Mouse (Mus musculus): ENCODE results near the gene AK157302. TPM values are rescaled to one million over a fixed set of nuclear protein-coding genes. Genes with fewer than 3 reads are reported as not detected.
"Not testable (repeated sequence)": the region's sequence is repeated elsewhere in the genome, so short reads cannot be mapped to it uniquely, and the experiment has no call there.

Gene AK157302
- polyA plus RNA-seq, 1 experiment from 2014 or later, result 0.42 TPM

DNA sequence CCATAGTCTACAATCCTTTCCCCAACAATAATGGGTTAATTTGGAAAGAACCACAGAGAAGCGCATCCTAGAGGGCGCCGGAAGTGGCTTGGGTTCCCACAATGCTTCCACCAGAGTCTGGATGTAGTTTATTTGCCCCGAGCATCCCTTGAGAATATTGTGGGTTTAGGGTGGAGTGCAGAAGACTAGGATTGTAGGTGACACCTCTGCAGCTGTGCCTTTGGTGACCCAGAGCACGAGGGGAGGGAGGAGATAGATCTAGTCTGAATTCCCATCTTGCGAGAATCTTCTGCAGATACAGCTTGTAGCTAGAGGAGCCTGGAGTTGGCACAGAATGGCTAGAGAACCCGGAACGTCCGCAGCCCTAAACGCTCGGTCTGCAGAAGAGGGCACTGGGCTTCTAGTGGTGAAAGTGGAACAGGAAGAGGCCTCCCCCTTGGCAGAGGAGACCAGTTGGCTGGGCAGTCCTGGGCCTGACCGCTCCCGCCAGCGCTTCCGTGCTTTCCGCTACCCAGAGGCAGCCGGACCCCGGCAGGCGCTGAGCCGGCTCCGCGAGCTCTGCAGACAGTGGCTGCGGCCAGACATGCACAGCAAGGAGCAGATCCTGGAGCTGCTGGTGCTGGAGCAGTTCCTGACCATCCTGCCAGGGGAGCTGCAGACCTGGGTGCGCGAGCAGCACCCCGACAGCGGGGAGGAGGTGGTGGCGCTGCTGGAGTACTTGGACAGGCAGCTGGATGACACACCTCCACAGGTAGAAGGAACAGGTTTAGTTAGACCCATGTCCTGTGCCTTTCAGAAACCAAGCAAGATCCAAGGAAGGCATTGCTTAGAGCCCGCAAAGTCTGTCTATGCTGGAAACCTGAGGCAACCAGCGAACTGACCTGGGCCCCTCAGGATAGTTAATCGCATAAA is 16.0 kb upstream of the AK157302 start, which contains the start of the genes Zkscan4 and Gm10065:
Gene Zkscan4 (plus strand): TSS at position 149 of the 912 bp plus-strand sequence.
Gene Gm10065 (minus strand): TSS at position 683 of the 912 bp plus-strand sequence.
- peak; percentile 72 for DNase-seq (ENCODE audit: low spot score)
- 5% methylated on average over 31 of the region's 31 CpGs for WGBS
- H3K27me3 ChIP-seq (ENCODE audit: low read depth, poor library complexity, severe bottlenecking); H3K36me3 ChIP-seq; H3K9me3 ChIP-seq (replicated peaks): not testable (repeated sequence)
- peaks cover 15% of the 10 kb centered on the region for H3K4me1 ChIP-seq
- H3K27ac ChIP-seq (replicated peaks), result peak within 1 kb of the TSS; percentile 83
- H3K4me3 ChIP-seq, result peak within 1 kb of the TSS; percentile 68

DNA sequence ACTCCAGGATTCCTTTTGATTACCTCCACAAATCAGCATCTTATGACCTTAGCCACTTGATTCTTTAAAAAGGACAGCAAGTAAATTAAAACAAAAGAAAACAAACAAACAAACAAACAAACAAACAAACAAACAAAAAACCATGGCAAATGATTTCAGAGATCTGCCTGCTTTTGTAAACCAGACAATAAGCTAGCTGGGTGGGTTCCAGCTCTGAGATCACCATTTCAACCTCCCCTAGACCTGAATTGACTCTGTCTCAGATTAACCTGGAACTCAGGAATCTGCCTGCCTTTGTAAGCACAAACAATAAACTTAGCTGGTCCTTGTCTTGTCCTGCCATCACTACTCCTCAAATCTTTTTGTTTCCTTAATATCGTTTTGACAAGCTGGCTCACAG is 8.1 kb upstream of the AK157302 start:
- Histone ChIP-seq H3K4me3 (no peak overlapping the region), H3K4me1 (no peaks in the 10 kb centered on the region), H3K27me3 (ENCODE audit: low read depth, poor library complexity, severe bottlenecking) (no peaks in the 10 kb centered on the region), H3K27ac (replicated peaks) (no peak overlapping the region), H3K36me3 (peaks cover 27% of the 10 kb centered on the region), H3K9me3 (replicated peaks) (no peaks in the 10 kb centered on the region)
- no peak for DNase-seq (ENCODE audit: low spot score)
- WGBS, result 95% methylated on average over 1 of the region's 1 CpGs

DNA sequence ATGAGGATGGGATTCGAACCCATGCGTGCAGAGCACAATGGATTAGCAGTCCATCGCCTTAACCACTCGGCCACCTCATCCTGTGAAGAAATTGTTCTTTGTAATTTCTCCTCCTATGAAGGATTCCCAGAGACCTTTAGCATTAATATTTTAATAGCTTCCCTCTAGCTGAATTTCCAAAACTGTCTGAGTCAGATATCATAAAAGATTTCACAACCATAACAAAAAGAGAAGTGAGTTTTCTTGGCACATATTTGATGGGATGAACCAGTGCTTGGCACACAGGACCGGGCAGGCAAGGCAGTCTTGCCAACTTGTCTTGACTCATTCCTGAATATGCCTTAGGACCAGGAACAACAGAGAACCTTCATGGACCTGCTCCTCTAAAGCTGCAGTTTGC is 2.2 kb upstream of the AK157302 start:
- no peaks in the 10 kb centered on the region for H3K4me1 ChIP-seq
- no peak overlapping the region for H3K27ac ChIP-seq (replicated peaks)
- DNase-seq (ENCODE audit: low spot score), result no peak
- no peaks in the 10 kb centered on the region for H3K36me3 ChIP-seq
- H3K9me3 ChIP-seq (replicated peaks), result no peaks in the 10 kb centered on the region
- H3K4me3 ChIP-seq, result no peak overlapping the region
- no peaks in the 10 kb centered on the region for H3K27me3 ChIP-seq (ENCODE audit: low read depth, poor library complexity, severe bottlenecking)
- WGBS, result 94% methylated on average over 5 of the region's 5 CpGs

DNA sequence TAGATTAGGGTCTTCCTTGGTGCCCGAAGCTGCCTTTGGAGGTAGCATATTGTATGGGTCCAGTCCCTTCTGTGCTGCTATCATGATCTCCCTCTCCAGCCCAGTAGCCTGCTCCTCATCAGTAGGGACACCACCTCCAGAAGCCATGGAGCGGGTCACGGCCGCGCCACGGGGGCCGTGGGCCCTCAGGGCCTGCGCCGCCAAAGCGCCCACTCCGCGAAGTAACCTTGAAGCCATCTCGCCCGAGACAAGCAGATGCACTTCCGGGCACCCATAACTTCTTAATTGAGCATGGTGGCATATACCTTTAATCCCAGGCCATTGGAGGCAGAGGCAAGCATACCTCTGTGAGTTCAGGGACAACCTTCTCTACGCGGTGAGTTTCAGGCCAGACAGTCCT is 6.2 kb downstream of the AK157302 start, which contains the start of gene Gm11273:
Gene Gm11273 (minus strand): TSS at position 237 of the 400 bp plus-strand sequence.
- DNase-seq (ENCODE audit: low spot score); H3K27me3 ChIP-seq (ENCODE audit: low read depth, poor library complexity, severe bottlenecking); H3K4me3 ChIP-seq; H3K4me1 ChIP-seq; H3K27ac ChIP-seq (replicated peaks); H3K9me3 ChIP-seq (replicated peaks); H3K36me3 ChIP-seq: not testable (repeated sequence)
- WGBS, result 91% methylated on average over 17 of the region's 17 CpGs

DNA sequence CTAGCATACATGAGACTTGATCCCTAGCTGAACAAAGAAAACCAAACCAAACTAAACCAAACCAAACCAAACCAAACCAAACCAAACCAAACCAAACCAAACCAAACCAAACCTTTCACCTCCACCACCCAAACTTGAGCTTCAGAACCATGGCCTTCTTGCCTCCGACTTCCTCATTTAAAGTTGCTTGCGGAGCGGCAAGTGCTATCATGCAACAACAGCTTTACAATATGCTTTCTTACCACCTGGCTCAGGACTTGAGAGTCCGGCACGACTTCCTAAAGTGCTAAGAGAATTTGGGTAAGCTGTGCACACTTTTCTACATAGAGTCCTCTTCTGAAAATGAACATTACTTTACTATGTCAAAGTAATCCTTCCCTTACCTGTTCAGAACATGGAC is 7.3 kb downstream of the AK157302 start:
- WGBS, result 91% methylated on average over 5 of the region's 5 CpGs
- peaks cover 10% of the 10 kb centered on the region for H3K4me1 ChIP-seq
- no peak overlapping the region for H3K4me3 ChIP-seq
- H3K27ac ChIP-seq (replicated peaks), result no peak overlapping the region
- DNase-seq (ENCODE audit: low spot score), result no peak
- no peaks in the 10 kb centered on the region for H3K27me3 ChIP-seq (ENCODE audit: low read depth, poor library complexity, severe bottlenecking)
- H3K9me3 ChIP-seq (replicated peaks), result no peaks in the 10 kb centered on the region
- no peaks in the 10 kb centered on the region for H3K36me3 ChIP-seq

DNA sequence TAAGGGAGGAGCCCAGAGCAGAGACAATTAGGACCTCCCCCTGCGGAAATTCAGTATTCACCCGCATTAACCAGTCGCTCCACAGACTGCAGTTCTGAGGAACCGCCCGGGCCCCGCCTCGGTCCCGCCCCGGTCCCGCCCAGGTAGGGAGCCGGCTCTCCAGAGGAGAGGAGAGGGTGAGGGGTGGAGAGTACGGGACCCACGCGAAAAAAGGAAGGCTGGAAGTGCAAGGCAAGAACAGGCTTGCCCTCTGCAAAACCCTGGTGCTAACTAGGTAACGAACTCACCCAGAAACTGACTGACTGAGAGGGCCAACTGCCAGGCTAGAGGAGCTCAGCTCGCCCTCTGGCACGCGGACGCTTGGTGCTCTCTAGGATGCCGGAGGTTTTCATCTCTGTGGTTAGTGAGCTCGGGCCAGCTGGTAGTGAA is 11.2 kb downstream of the AK157302 start:
- Histone ChIP-seq H3K9me3 (replicated peaks) (no peaks in the 10 kb centered on the region), H3K4me1 (peaks cover 10% of the 10 kb centered on the region), H3K27me3 (ENCODE audit: low read depth, poor library complexity, severe bottlenecking) (no peaks in the 10 kb centered on the region), H3K4me3 (peak overlapping the region; percentile 75), H3K36me3 (no peaks in the 10 kb centered on the region), H3K27ac (replicated peaks) (peak overlapping the region; percentile 93)
- 0% methylated on average over 21 of the region's 21 CpGs for WGBS
- peak; percentile 86 for DNase-seq (ENCODE audit: low spot score)

DNA sequence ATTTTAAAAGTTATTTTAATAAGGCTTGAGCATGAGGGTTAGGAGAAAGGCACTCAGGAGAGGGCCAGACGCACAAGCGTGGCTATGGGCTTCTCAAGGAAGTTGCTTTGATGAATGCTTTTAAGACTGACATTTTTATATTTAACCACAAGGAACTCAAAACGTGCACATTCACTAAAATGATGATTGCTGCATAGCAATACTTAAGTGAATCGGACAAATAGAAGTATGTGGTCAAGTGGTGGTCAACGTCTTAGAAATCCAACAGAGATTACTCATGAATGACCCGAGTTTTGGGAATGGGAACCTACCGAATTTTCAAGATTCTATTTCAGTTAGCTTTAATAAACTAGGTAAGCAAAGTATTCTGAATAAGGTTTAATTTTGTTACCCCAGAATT is 35.1 kb downstream of the AK157302 start:
- H3K27me3 ChIP-seq (ENCODE audit: low read depth, poor library complexity, severe bottlenecking), result no peaks in the 10 kb centered on the region
- no peaks in the 10 kb centered on the region for H3K9me3 ChIP-seq (replicated peaks)
- DNase-seq (ENCODE audit: low spot score), result no peak
- H3K4me3 ChIP-seq, result peak overlapping the region; percentile 94
- WGBS, result 58% methylated on average over 7 of the region's 7 CpGs
- peaks cover 19% of the 10 kb centered on the region for H3K36me3 ChIP-seq
- H3K4me1 ChIP-seq, result peaks cover 13% of the 10 kb centered on the region
- H3K27ac ChIP-seq (replicated peaks), result peak overlapping the region; percentile 99; the same call in 1 of the 2 replicates

DNA sequence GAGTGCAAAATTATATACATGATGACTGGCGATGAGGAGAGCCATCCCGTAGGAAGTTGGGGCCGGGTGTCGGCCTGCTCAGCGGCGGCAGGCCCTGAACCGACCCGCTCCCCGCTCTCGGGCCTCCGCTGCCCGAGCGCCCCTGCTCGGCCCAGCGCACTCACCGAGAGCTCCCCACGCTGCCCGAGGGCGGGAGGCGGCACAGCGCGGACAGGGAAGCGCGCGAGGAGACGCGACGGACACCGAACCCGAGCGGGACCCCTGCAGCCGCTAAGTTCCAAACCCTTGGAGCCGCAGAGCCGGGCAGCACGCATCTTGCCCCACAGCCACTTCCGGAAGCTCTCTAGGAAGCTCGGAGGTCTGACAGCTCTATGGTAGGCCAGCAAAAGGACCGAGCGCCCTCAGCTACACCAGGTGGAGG is 35.8 kb downstream of the AK157302 start, which contains the start of gene Zkscan8:
Gene Zkscan8 (minus strand): TSS at position 340 of the 421 bp plus-strand sequence.
- Histone ChIP-seq H3K27me3 (ENCODE audit: low read depth, poor library complexity, severe bottlenecking) (no peaks in the 10 kb centered on the region), H3K27ac (replicated peaks) (peak within 1 kb of the TSS; percentile 99), H3K9me3 (replicated peaks) (no peaks in the 10 kb centered on the region), H3K36me3 (peaks cover 13% of the 10 kb centered on the region), H3K4me1 (peaks cover 13% of the 10 kb centered on the region), H3K4me3 (peak within 1 kb of the TSS; percentile 94)
- under 1% methylated on average over 39 of the region's 39 CpGs for WGBS
- DNase-seq (ENCODE audit: low spot score), result peak; percentile 91

DNA sequence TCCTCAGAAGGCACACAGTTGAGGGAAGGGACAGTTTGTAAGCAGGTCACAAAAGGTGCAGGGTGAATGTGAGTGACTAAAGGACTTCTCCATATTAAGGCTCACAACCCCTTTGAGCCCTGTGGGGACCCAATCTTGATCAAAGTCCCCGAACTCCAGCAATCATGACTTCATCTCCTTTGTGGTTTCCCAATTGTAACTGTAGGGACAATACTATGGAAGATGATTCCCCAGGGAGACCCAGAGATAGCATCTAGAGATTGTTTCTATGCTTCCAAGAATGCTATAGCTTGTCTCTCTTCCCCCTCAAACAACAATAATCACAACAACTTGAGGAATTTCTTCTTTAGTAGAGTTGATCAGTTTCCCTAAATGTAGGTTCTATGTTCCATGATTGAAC is 47.7 kb downstream of the AK157302 start, which contains the start of gene Olfr1366:
Gene Olfr1366 (minus strand): TSS at position 101 of the 400 bp plus-strand sequence.
- no peaks in the 10 kb centered on the region for H3K36me3 ChIP-seq
- DNase-seq (ENCODE audit: low spot score), result no peak
- WGBS, result 76% methylated on average over 1 of the region's 1 CpGs
- no peaks in the 10 kb centered on the region for H3K27me3 ChIP-seq (ENCODE audit: low read depth, poor library complexity, severe bottlenecking)
- H3K4me1 ChIP-seq, result no peaks in the 10 kb centered on the region
- no peaks in the 10 kb centered on the region for H3K9me3 ChIP-seq (replicated peaks)
- H3K27ac ChIP-seq (replicated peaks), result no peak within 1 kb of the TSS
- H3K4me3 ChIP-seq, result no peak within 1 kb of the TSS

MicroRNAs encoded within 50 kb of the gene (microRNA counts, 519-probe panel; counts per million panel counts)
- 3,981 counts per million, percentile 19 among the panel's probes with 10 or more counts for microRNA mmu-miR-1896

Small RNA genes within 50 kb of the gene (microRNA-seq; reads per million reads assigned to microRNA genes)
- not detected for gene Mir1896

Other genes with a start within 250 kb of the AK157302 start
- gene Gpx5, start 202.5 kb upstream of the AK157302 start, polyA plus RNA-seq (2016; fragmentation: Nextera tagmentation; extraction: Ambion mirVana), result not detected in 2 replicates
- gene Gpx6, start 183.1 kb upstream of the AK157302 start, polyA plus RNA-seq (2016; fragmentation: Nextera tagmentation; extraction: Ambion mirVana), result 0.09 TPM in 1 of 2 replicates, not detected in the other
- not detected in 2 replicates for gene Olfr1367, start 148.3 kb upstream of the AK157302 start, polyA plus RNA-seq (2016; fragmentation: Nextera tagmentation; extraction: Ambion mirVana)
- 20.4 and 21.9 TPM in 2 replicates for gene Zscan12, start 132.4 kb upstream of the AK157302 start, polyA plus RNA-seq (2016; fragmentation: Nextera tagmentation; extraction: Ambion mirVana)
- 87.1 and 91.1 TPM in 2 replicates for gene Zkscan3, start 92.5 kb upstream of the AK157302 start, polyA plus RNA-seq (2016; fragmentation: Nextera tagmentation; extraction: Ambion mirVana)
- gene Pgbd1, start 54.2 kb upstream of the AK157302 start, polyA plus RNA-seq (2016; fragmentation: Nextera tagmentation; extraction: Ambion mirVana), result 5.1 TPM in 2 replicates
- gene Zscan26, start 41.5 kb upstream of the AK157302 start, polyA plus RNA-seq (2016; fragmentation: Nextera tagmentation; extraction: Ambion mirVana), result 24.2 and 25.6 TPM in 2 replicates
- 1.7 and 2.3 TPM in 2 replicates for gene Nkapl, start 26.7 kb upstream of the AK157302 start, polyA plus RNA-seq (2016; fragmentation: Nextera tagmentation; extraction: Ambion mirVana)
- gene Zkscan4, start 16.3 kb upstream of the AK157302 start, polyA plus RNA-seq (2016; fragmentation: Nextera tagmentation; extraction: Ambion mirVana), result 5.0 and 5.3 TPM in 2 replicates
- gene Gm10065, start 15.8 kb upstream of the AK157302 start, polyA plus RNA-seq (2016; fragmentation: Nextera tagmentation; extraction: Ambion mirVana), result not detected in 2 replicates
- gene Gm11273, start 6.2 kb downstream of the AK157302 start, polyA plus RNA-seq (2016; fragmentation: Nextera tagmentation; extraction: Ambion mirVana), result 4.6 and 5.1 TPM in 2 replicates
- gene Zkscan8, start 35.9 kb downstream of the AK157302 start, polyA plus RNA-seq (2016; fragmentation: Nextera tagmentation; extraction: Ambion mirVana), result 5.3 and 7.1 TPM in 2 replicates
- gene Olfr1366, start 47.6 kb downstream of the AK157302 start, polyA plus RNA-seq (2016; fragmentation: Nextera tagmentation; extraction: Ambion mirVana), result 0.11 and 0.15 TPM in 2 replicates
- gene Olfr1535, start 64.7 kb downstream of the AK157302 start, polyA plus RNA-seq (2016; fragmentation: Nextera tagmentation; extraction: Ambion mirVana), result not detected in 2 replicates
- not detected in 2 replicates for gene Olfr1364, start 86.5 kb downstream of the AK157302 start, polyA plus RNA-seq (2016; fragmentation: Nextera tagmentation; extraction: Ambion mirVana)
- not detected in 2 replicates for gene Olfr1362, start 118.8 kb downstream of the AK157302 start, polyA plus RNA-seq (2016; fragmentation: Nextera tagmentation; extraction: Ambion mirVana)
- not detected in 2 replicates for gene Olfr11, start 147.3 kb downstream of the AK157302 start, polyA plus RNA-seq (2016; fragmentation: Nextera tagmentation; extraction: Ambion mirVana)
- not detected in 2 replicates for gene Olfr1361, start 168.2 kb downstream of the AK157302 start, polyA plus RNA-seq (2016; fragmentation: Nextera tagmentation; extraction: Ambion mirVana)
- gene Olfr1360, start 182.2 kb downstream of the AK157302 start, polyA plus RNA-seq (2016; fragmentation: Nextera tagmentation; extraction: Ambion mirVana), result not detected in 2 replicates
- not detected in 2 replicates for gene Olfr1359, start 202.9 kb downstream of the AK157302 start, polyA plus RNA-seq (2016; fragmentation: Nextera tagmentation; extraction: Ambion mirVana)
- gene Hist1h2bl, start 220.9 kb downstream of the AK157302 start, polyA plus RNA-seq (2016; fragmentation: Nextera tagmentation; extraction: Ambion mirVana), result 1.4 and 3.4 TPM in 2 replicates
- 12.2 and 21.8 TPM in 2 replicates for gene Hist1h2ai, start 221.2 kb downstream of the AK157302 start, polyA plus RNA-seq (2016; fragmentation: Nextera tagmentation; extraction: Ambion mirVana)
- 8.9 and 11.3 TPM in 2 replicates for gene Hist1h3h, start 222.4 kb downstream of the AK157302 start, polyA plus RNA-seq (2016; fragmentation: Nextera tagmentation; extraction: Ambion mirVana)
- gene Hist1h2bm, start 226.8 kb downstream of the AK157302 start, polyA plus RNA-seq (2016; fragmentation: Nextera tagmentation; extraction: Ambion mirVana), result 5.2 and 7.5 TPM in 2 replicates
- 1.0 and 1.2 TPM in 2 replicates for gene Hist1h4j, start 239.8 kb downstream of the AK157302 start, polyA plus RNA-seq (2016; fragmentation: Nextera tagmentation; extraction: Ambion mirVana)

All from midbrain, embryonic 10.5 days (tissue).